In the genomic region with DNA sequence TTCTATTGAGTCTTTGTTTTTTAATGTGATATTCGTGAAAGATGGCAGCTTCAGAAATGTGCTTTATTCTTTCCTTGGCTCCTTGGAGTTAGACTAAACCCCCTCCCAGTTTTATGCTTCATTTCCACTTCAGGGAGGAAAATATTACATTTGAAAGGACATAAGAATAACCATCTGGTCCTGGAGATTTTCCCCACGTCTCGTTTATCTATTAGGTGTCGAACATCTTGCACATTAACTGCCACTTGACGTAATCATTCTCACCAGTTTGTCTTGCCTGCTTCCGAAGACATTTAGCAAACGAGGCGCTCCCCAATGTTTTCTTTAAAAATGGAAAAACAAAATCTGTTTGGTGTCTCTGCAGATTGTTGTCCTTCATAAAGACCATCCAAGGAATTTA, we compare ENCODE assay signal across 17 mouse cellular contexts.
"Had no signal": no experiment of that assay in that cellular context is flagged by ENCODE, and none has a peak within 500 bp of the region (broad histone marks: within the 10 kb centered on the region; RNA-seq: fewer than 3 reads in every experiment).

No protein-coding gene starts in this region.

- H3K9ac ChIP-seq: limb, embryonic 12.5 days; liver, embryonic 13.5 days; liver, postnatal 0 days; lung, embryonic 15.5 days; midbrain, embryonic 13.5 days; neural tube, embryonic 13.5 days had no signal

- ATAC-seq: liver, postnatal 0 days; midbrain, embryonic 13.5 days had no signal

- H3K4me3 ChIP-seq: limb, embryonic 12.5 days; liver, embryonic 13.5 days; lung, embryonic 15.5 days; megakaryocyte, embryonic 14.5 days; midbrain, embryonic 13.5 days; neural tube, embryonic 13.5 days had no signal

- H3K27me3 ChIP-seq: limb, embryonic 12.5 days; liver, embryonic 13.5 days; lung, embryonic 15.5 days; megakaryocyte, embryonic 14.5 days; midbrain, embryonic 13.5 days; neural tube, embryonic 13.5 days had no signal

- H3K27ac ChIP-seq: kidney, postnatal 0 days; limb, embryonic 12.5 days; liver, embryonic 13.5 days; lung, embryonic 15.5 days; macrophage; midbrain, embryonic 13.5 days; neural tube, embryonic 13.5 days had no signal

- DNase-seq: kidney, adult 11 months; kidney, adult 9 months; kidney, postnatal 4 days; liver; liver, embryonic 13.5 days; liver, postnatal 0 days; lung, postnatal 14 days; right cerebral cortex, adult 18-20 months; right cerebral cortex, postnatal 25 days; thymus, postnatal 36 days had no signal

- H3K9me3 ChIP-seq: limb, embryonic 12.5 days; liver, embryonic 13.5 days; lung, embryonic 15.5 days; megakaryocyte, embryonic 14.5 days; midbrain, embryonic 13.5 days; neural tube, embryonic 13.5 days had no signal

- H3K4me2 ChIP-seq: limb, embryonic 12.5 days; liver, embryonic 13.5 days; lung, embryonic 15.5 days; midbrain, embryonic 13.5 days; neural tube, embryonic 13.5 days had no signal

- H3K36me3 ChIP-seq: limb, embryonic 12.5 days; liver, embryonic 13.5 days; lung, embryonic 15.5 days; midbrain, embryonic 13.5 days; neural tube, embryonic 13.5 days had no signal

- H3K4me1 ChIP-seq: limb, embryonic 12.5 days; liver, embryonic 13.5 days; lung, embryonic 15.5 days; megakaryocyte, embryonic 14.5 days had no signal
